Mouse (Mus musculus) intestine, embryonic 15.5 days (tissue): Measurements from ENCODE around the gene Pdzd11. TPM values are rescaled to one million over a fixed set of nuclear protein-coding genes. Genes with fewer than 3 reads are reported as not detected.

Source experiments
- ATAC-seq: fragments of 200-750 bp; cut with Nextera tagmentation; 2 replicates; pipeline ENCODE4 v1.8.0; 2017; ENCODE audit warnings: moderate TSS enrichment, moderate library complexity
- H3K27ac ChIP-seq: fragments of 300-500 bp; sonication (generic); 2 replicates; pipeline ENCODE4 v1.5.1; 2015; ENCODE audit warnings: mild to moderate bottlenecking, inconsistent platforms
- H3K27me3 ChIP-seq: fragments of 300-500 bp; sonication (generic); replicated peaks from 2 replicates; pipeline ENCODE4 v1.6.1; 2015; ENCODE audit warnings: inconsistent platforms
- H3K36me3 ChIP-seq: fragments of 300-500 bp; sonication (generic); 2 replicates; pipeline ENCODE4 v1.6.1; 2015; ENCODE audit warnings: inconsistent platforms
- H3K4me1 ChIP-seq: fragments of 300-500 bp; sonication (generic); replicated peaks from 2 replicates; pipeline ENCODE4 v1.6.1; 2015; ENCODE audit warnings: inconsistent platforms
- H3K4me2 ChIP-seq: fragments of 300-500 bp; sonication (generic); replicated peaks from 2 replicates; pipeline ENCODE4 v1.6.1; 2015; ENCODE audit warnings: mild to moderate bottlenecking, inconsistent platforms
- H3K4me3 ChIP-seq: fragments of 300-500 bp; sonication (generic); replicated peaks from 2 replicates; pipeline ENCODE4 v1.5.1; 2015; ENCODE audit warnings: inconsistent platforms
- H3K9ac ChIP-seq: fragments of 300-500 bp; sonication (generic); 2 replicates; pipeline ENCODE4 v1.6.1; 2015; ENCODE audit warnings: inconsistent platforms
- H3K9me3 ChIP-seq: fragments of 300-500 bp; sonication (generic); 2 replicates; pipeline ENCODE4 v1.6.1; 2016; ENCODE audit warnings: inconsistent platforms
- WGBS: fragments of 180-500 bp; shearing (Covaris S2); methylation state at CpG from one replicate; pipeline ENCODE4 v1.1.7; 2015; 5-methylcytosine and 5-hydroxymethylcytosine counted together
- polyA plus RNA-seq: library from polyadenylated mRNA; unstranded; fragments of >200 nt; fragmentation: Nextera tagmentation; extraction: Ambion mirVana; gene quantifications from 2 replicates; pipeline ENCODE4 v1.2.1, GENCODE M21; 2015

The Pdzd11 gene
- polyA plus RNA-seq, 1 experiment from 2014 or later: 77.3 TPM

- Histone ChIP-seq H3K4me2 (no peak overlapping the region), H3K9me3 (no peaks in the 10 kb centered on the region), H3K9ac (no peak overlapping the region), H3K36me3 (no peaks in the 10 kb centered on the region), H3K27ac (no peak overlapping the region), H3K4me1 (no peaks in the 10 kb centered on the region), H3K27me3 (peaks cover 2% of the 10 kb centered on the region; the same call in 1 of the 2 replicates), H3K4me3 (no peak overlapping the region)
- 26% methylated on average over 5 of the region's 5 CpGs for WGBS
- peak; percentile 55 for ATAC-seq
Measured at GRCm38 (mm10) chrX:100597439-100597838, 28.9 kb downstream of the Pdzd11 start.

GRCm38 (mm10) chrX:100594791-100595190, 31.6 kb downstream of the Pdzd11 start, which contains the start of gene P2ry4:
Gene P2ry4 (minus strand): TSS chrX:100594869.
- 36% methylated on average over 4 of the region's 4 CpGs for WGBS
- Histone ChIP-seq H3K27me3 (peaks cover 2% of the 10 kb centered on the region; the same call in 1 of the 2 replicates), H3K4me2 (no peak within 1 kb of the TSS), H3K4me3 (no peak within 1 kb of the TSS), H3K9me3 (no peaks in the 10 kb centered on the region), H3K27ac (no peak within 1 kb of the TSS), H3K9ac (no peak within 1 kb of the TSS), H3K4me1 (no peaks in the 10 kb centered on the region), H3K36me3 (no peaks in the 10 kb centered on the region)
- peak; percentile 87 for ATAC-seq

Other genes with a start within 250 kb of the Pdzd11 start
- not detected in 2 replicates for gene Otud6a, start 197.6 kb downstream of the Pdzd11 start, polyA plus RNA-seq
- 0.52 and 0.90 TPM in 2 replicates for gene Awat2, start 183.9 kb downstream of the Pdzd11 start, polyA plus RNA-seq
- gene Igbp1, start 132.3 kb downstream of the Pdzd11 start, polyA plus RNA-seq: 36.8 and 37.1 TPM in 2 replicates
- not detected in 2 replicates for gene Dgat2l6, start 101.7 kb downstream of the Pdzd11 start, polyA plus RNA-seq
- not detected in 2 replicates for gene Awat1, start 54.3 kb downstream of the Pdzd11 start, polyA plus RNA-seq
- gene P2ry4, start 31.7 kb downstream of the Pdzd11 start, polyA plus RNA-seq: 0.16 and 0.24 TPM in 2 replicates
- gene Arr3, start 21.1 kb downstream of the Pdzd11 start, polyA plus RNA-seq: not detected in 2 replicates
- gene Kif4, start 831 bp downstream of the Pdzd11 start, polyA plus RNA-seq: 21.5 and 22.4 TPM in 2 replicates
- 0.50 and 1.3 TPM in 2 replicates for gene Gdpd2, start 103.3 kb upstream of the Pdzd11 start, polyA plus RNA-seq
- 2.5 and 3.0 TPM in 2 replicates for gene Dlg3, start 141.2 kb upstream of the Pdzd11 start, polyA plus RNA-seq